Mouse (Mus musculus): ENCODE measurements around the gene Pogk. TPM values are rescaled to one million over a fixed set of nuclear protein-coding genes. Genes with fewer than 3 reads are reported as not detected.

Pogk gene
- polyA plus RNA-seq, 2 experiments, result 21.7 to 26.8 TPM

- ATAC-seq (ENCODE audit: low FRiP score, low read depth), result no peak; the same call in 1 of the 2 replicates
- 22% methylated on average over 3 of the region's 3 CpGs for WGBS
- no peaks in the 10 kb centered on the region for H3K9me3 ChIP-seq (ENCODE audit: control insufficient read depth, low read length)
Measured at GRCm38 (mm10) chr1:166349341-166349740, 60.3 kb downstream of the Pogk start.

GRCm38 (mm10) chr1:166346906-166347305, 62.8 kb downstream of the Pogk start:
- no peak for ATAC-seq (ENCODE audit: low FRiP score, low read depth)
- Histone ChIP-seq H3K9me3 (ENCODE audit: control insufficient read depth, low read length) (no peaks in the 10 kb centered on the region), H3K4me1 (ENCODE audit: control insufficient read depth, insufficient read depth, low read length) (peaks cover 4% of the 10 kb centered on the region), H3K4me2 (replicated peaks; ENCODE audit: low read depth, low read length, severe bottlenecking) (no peak overlapping the region), H3K36me3 (ENCODE audit: control insufficient read depth, insufficient read depth, low read length) (no peaks in the 10 kb centered on the region), H3K4me3 (replicated peaks; ENCODE audit: low read length) (no peak overlapping the region), H3K27me3 (ENCODE audit: control insufficient read depth, insufficient read depth, low read length) (no peaks in the 10 kb centered on the region), H3K27ac (replicated peaks; ENCODE audit: low read depth, low read length) (no peak overlapping the region), H3K9ac (ENCODE audit: low read depth, low read length, severe bottlenecking) (no peak overlapping the region)
- no peak for TF ChIP-seq POLR2A (IDR thresholded peaks at IDR 0.05; ENCODE audit: borderline replicate concordance, extremely low read depth, insufficient read depth, insufficient read length)
- DNase-seq (ENCODE audit: low spot score), result no peak
- WGBS, result 73% methylated on average over 3 of the region's 3 CpGs

More at GRCm38 (mm10) chr1:166349341-166349740, 60.3 kb downstream of the Pogk start:
- Histone ChIP-seq H3K4me2 (replicated peaks; ENCODE audit: low read depth, low read length, severe bottlenecking) (no peak overlapping the region), H3K27ac (replicated peaks; ENCODE audit: low read depth, low read length) (no peak overlapping the region), H3K36me3 (ENCODE audit: control insufficient read depth, insufficient read depth, low read length) (no peaks in the 10 kb centered on the region), H3K27me3 (ENCODE audit: control insufficient read depth, insufficient read depth, low read length) (no peaks in the 10 kb centered on the region), H3K4me3 (replicated peaks; ENCODE audit: low read length) (no peak overlapping the region), H3K9ac (ENCODE audit: low read depth, low read length, severe bottlenecking) (no peak overlapping the region), H3K4me1 (ENCODE audit: control insufficient read depth, insufficient read depth, low read length) (peaks cover 4% of the 10 kb centered on the region)
- DNase-seq (ENCODE audit: low spot score), result no peak
- TF ChIP-seq POLR2A (IDR thresholded peaks at IDR 0.05; ENCODE audit: borderline replicate concordance, extremely low read depth, insufficient read depth, insufficient read length), result no peak

- Histone ChIP-seq H3K4me3 (replicated peaks; ENCODE audit: low read length) (no peak overlapping the region), H3K36me3 (ENCODE audit: control insufficient read depth, insufficient read depth, low read length) (no peaks in the 10 kb centered on the region), H3K4me1 (ENCODE audit: control insufficient read depth, insufficient read depth, low read length) (peaks cover 4% of the 10 kb centered on the region), H3K4me2 (replicated peaks; ENCODE audit: low read depth, low read length, severe bottlenecking) (no peak overlapping the region), H3K9ac (ENCODE audit: low read depth, low read length, severe bottlenecking) (no peak overlapping the region), H3K9me3 (ENCODE audit: control insufficient read depth, low read length) (no peaks in the 10 kb centered on the region), H3K27me3 (ENCODE audit: control insufficient read depth, insufficient read depth, low read length) (no peaks in the 10 kb centered on the region), H3K27ac (replicated peaks; ENCODE audit: low read depth, low read length) (no peak overlapping the region)
- ATAC-seq (ENCODE audit: low FRiP score, low read depth) (no peak), DNase-seq (ENCODE audit: low spot score) (no peak)
- WGBS, result 91% methylated on average over 6 of the region's 6 CpGs
- TF ChIP-seq POLR2A (IDR thresholded peaks at IDR 0.05; ENCODE audit: borderline replicate concordance, extremely low read depth, insufficient read depth, insufficient read length), result no peak
Measured at GRCm38 (mm10) chr1:166345602-166346001, 64.1 kb downstream of the Pogk start.

GRCm38 (mm10) chr1:166344300-166345077, 65.2 kb downstream of the Pogk start:
- Histone ChIP-seq H3K36me3 (ENCODE audit: control insufficient read depth, insufficient read depth, low read length) (no peaks in the 10 kb centered on the region), H3K4me3 (replicated peaks; ENCODE audit: low read length) (no peak overlapping the region), H3K4me2 (replicated peaks; ENCODE audit: low read depth, low read length, severe bottlenecking) (no peak overlapping the region), H3K4me1 (ENCODE audit: control insufficient read depth, insufficient read depth, low read length) (peaks cover 4% of the 10 kb centered on the region), H3K27me3 (ENCODE audit: control insufficient read depth, insufficient read depth, low read length) (no peaks in the 10 kb centered on the region), H3K9ac (ENCODE audit: low read depth, low read length, severe bottlenecking) (no peak overlapping the region), H3K27ac (replicated peaks; ENCODE audit: low read depth, low read length) (no peak overlapping the region), H3K9me3 (ENCODE audit: control insufficient read depth, low read length) (no peaks in the 10 kb centered on the region)
- WGBS, result 37% methylated on average over 8 of the region's 8 CpGs
- no peak for ATAC-seq (ENCODE audit: low FRiP score, low read depth)
- TF ChIP-seq POLR2A (IDR thresholded peaks at IDR 0.05; ENCODE audit: borderline replicate concordance, extremely low read depth, insufficient read depth, insufficient read length), result no peak
- DNase-seq (ENCODE audit: low spot score), result no peak

GRCm38 (mm10) chr1:166343586-166343985, 66.1 kb downstream of the Pogk start:
- ATAC-seq (ENCODE audit: low FRiP score, low read depth), result no peak
- H3K4me3 ChIP-seq (replicated peaks; ENCODE audit: low read length), result no peak overlapping the region
- H3K9me3 ChIP-seq (ENCODE audit: control insufficient read depth, low read length), result no peaks in the 10 kb centered on the region
- TF ChIP-seq POLR2A (IDR thresholded peaks at IDR 0.05; ENCODE audit: borderline replicate concordance, extremely low read depth, insufficient read depth, insufficient read length), result no peak
- WGBS, result 60% methylated on average over 5 of the region's 5 CpGs
- no peaks in the 10 kb centered on the region for H3K27me3 ChIP-seq (ENCODE audit: control insufficient read depth, insufficient read depth, low read length)
- no peak overlapping the region for H3K4me2 ChIP-seq (replicated peaks; ENCODE audit: low read depth, low read length, severe bottlenecking)
- no peak overlapping the region for H3K9ac ChIP-seq (ENCODE audit: low read depth, low read length, severe bottlenecking)
- no peaks in the 10 kb centered on the region for H3K36me3 ChIP-seq (ENCODE audit: control insufficient read depth, insufficient read depth, low read length)
- no peak overlapping the region for H3K27ac ChIP-seq (replicated peaks; ENCODE audit: low read depth, low read length)
- H3K4me1 ChIP-seq (ENCODE audit: control insufficient read depth, insufficient read depth, low read length), result no peaks in the 10 kb centered on the region
- DNase-seq (ENCODE audit: low spot score), result no peak

Measured in limb, embryonic 14.5 days (tissue).